Mouse (Mus musculus): ENCODE data around the gene Ghr.
A peak's percentile ranks its signal among the peaks of the same experiment; 100 is the strongest.

The Ghr gene

DNA sequence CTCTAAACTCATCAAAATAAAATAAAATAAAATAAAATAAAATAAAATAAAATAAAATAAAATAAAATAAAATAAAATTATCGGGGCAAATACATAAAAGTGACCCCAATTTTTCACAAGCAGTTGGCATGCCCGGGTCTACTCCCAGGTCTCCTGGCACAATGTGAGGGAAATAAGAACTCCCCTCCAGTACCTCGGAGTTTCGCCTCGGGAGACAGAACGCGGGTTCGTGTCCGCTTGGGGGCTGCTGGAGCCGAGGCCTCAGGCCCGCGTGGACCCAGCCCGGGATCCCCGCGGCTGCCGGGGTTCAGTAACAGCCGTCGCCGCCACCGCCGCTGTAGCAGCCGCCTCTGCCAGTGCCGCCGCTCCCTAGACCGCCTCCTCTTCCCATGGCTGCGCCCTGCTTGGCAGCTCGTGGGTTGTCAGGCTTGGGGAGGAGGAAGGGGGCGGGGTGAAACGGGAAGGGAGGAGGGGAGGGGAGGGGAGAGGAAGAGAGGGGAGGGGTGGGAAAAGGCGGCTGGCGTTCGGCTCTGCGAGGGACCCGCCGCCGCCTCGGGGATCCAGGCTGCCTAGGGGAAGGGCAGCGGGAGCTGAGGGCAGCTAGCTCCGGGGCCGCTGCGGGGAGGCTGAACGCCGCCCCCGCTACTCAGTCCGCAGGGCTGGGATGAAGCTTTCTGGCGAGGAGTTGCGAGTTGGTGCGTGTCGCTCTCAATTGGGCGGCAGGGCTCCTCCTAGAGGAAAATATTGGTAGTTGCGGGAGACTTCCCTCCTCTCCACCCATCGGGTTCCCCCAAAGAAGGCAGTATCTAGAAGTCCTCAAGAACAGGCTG is at the start of gene Ghr:
Gene Ghr (minus strand): TSS at position 686 of the 830 bp plus-strand sequence.
- ATAC-seq (ENCODE audit: insufficient number of reproducible peaks, low FRiP score, low TSS enrichment): peak; percentile 91

GRCm38 (mm10) chr15:3622746-3623145 is 39.5 kb upstream of the Ghr start:
- no peak for ATAC-seq (ENCODE audit: insufficient number of reproducible peaks, low FRiP score, low TSS enrichment)

DNA sequence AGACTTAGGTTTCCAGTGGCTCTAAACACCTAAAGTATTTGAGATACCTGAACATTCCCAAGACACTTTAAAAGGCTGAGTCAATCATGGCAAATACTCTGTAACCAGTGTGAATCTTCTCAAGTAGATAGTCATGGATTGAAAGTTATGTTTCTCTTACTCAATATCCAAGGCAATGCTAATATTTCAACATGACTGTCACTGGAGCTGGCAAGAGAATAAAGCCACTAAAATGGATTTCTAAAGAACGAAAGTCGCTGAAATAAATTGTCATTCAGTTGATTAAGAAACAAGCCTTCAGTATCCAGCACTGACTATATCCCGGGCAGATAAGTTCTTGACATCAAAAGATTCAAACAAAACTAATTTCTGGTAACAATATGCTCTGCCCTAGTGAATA is 37.1 kb upstream of the Ghr start:
- ATAC-seq (ENCODE audit: insufficient number of reproducible peaks, low FRiP score, low TSS enrichment): no peak

DNA sequence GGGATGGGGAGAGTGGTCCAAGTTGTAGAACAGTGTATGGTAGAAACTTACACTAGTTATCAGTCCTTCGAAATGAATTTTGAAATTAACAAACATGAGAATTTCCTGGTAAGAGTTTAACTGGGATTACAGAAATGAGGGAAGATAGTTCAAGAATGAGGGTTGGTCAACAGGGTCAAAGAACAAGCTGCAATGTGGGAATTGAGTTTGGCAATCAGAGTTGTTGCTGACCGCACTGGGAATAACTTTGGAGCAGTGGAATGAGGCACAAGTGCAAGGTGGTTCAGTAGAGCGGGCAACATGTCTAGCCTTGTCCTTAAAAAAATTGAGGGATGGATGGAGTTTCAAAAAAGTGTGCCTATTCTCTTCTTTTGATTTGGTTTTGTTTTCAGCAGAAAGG is 35.0 kb upstream of the Ghr start:
- no peak for ATAC-seq (ENCODE audit: insufficient number of reproducible peaks, low FRiP score, low TSS enrichment)

DNA sequence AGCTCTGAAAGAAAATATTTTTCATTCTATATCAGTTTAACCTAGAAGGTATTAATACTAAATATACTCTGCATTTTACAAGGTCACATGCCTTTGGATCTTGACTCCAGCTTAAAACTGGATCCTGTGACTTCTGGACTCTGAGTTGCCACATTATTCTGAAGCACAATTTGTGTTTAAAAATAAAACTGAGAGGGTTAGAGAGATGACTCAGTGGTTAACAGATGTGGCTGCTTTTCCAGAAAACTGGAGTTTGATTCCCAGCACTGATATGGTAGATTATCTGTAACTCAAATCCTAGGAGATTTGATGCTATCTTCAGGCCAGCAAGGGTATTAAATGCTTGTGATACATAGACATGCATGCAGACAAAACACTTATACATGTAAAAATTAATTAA is 28.7 kb upstream of the Ghr start:
- ATAC-seq (ENCODE audit: insufficient number of reproducible peaks, low FRiP score, low TSS enrichment): no peak

DNA sequence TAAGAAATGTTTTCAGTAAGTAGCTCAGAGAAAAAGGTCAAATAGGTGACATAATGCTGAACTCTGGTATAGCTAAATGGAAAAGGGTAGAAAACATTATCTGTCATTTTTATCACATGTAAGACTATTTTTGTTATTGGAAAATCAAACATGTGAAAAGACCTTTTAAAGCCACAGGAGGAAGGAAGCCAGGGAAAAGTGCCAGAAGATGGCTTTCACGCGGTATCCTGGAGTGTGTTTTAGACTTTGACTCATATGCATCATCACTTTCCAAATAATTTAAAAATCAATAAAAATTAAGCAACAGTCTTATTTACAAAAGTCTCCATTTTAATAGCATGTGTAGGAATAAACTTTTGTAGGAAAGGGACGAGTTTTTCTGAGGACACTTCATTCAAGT is 24.7 kb upstream of the Ghr start:
- no peak for ATAC-seq (ENCODE audit: insufficient number of reproducible peaks, low FRiP score, low TSS enrichment)

GRCm38 (mm10) chr15:3602098-3602486 is 18.8 kb upstream of the Ghr start:
- ATAC-seq (ENCODE audit: insufficient number of reproducible peaks, low FRiP score, low TSS enrichment): no peak

GRCm38 (mm10) chr15:3601422-3602097 is 18.3 kb upstream of the Ghr start:
- no peak for ATAC-seq (ENCODE audit: insufficient number of reproducible peaks, low FRiP score, low TSS enrichment)

DNA sequence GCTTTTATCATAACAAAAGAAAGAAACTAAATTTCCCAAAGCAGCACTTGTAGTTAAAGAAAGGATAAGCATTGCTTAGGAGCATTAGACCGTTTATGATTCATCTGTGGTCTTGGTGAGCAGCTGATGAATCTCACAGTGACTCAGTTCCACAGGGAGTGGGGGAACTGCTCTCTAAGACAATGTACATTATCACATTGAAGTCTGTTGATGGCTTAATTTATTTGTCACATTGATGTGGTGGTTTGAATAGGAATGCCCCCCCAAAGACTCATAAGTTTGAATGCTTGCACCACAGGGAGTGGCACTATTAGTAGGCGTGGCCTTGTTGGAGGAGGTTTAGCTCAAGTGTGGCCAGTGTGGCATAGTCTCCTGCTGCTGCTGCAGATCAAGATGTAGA is 4.6 kb upstream of the Ghr start:
- ATAC-seq (ENCODE audit: insufficient number of reproducible peaks, low FRiP score, low TSS enrichment): no peak

- ATAC-seq (ENCODE audit: insufficient number of reproducible peaks, low FRiP score, low TSS enrichment): no peak
Measured at GRCm38 (mm10) chr15:3584361-3584760, 1.1 kb upstream of the Ghr start.

GRCm38 (mm10) chr15:3581861-3582806 is 1.2 kb downstream of the Ghr start:
- ATAC-seq (ENCODE audit: insufficient number of reproducible peaks, low FRiP score, low TSS enrichment): 0 out of 2 replicates have a peak, but pooled peaks have one; percentile 5

DNA sequence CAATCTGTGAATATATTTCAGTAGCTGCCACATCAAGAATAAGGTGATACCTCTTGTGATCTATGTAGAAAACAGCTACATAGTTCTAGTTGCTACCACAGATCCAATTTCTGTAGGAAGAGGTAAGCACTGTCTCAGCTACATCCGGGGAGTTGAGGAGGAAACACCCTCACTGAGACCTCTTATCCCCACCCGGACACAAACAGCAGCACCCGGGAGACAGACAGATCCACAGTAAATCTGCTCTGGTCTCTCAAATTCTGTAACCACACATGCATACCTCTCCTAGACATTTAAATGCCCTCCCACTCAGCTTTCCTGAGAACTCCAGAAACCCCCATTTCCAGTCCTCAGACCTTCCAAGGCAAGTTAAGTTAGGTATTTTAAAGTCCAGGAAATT is 2.0 kb downstream of the Ghr start:
- no peak for ATAC-seq (ENCODE audit: insufficient number of reproducible peaks, low FRiP score, low TSS enrichment)

- no peak for ATAC-seq (ENCODE audit: insufficient number of reproducible peaks, low FRiP score, low TSS enrichment)
Measured at GRCm38 (mm10) chr15:3580216-3580615, 3.1 kb downstream of the Ghr start.

GRCm38 (mm10) chr15:3578286-3578980 is 4.9 kb downstream of the Ghr start:
- no peak for ATAC-seq (ENCODE audit: insufficient number of reproducible peaks, low FRiP score, low TSS enrichment)

DNA sequence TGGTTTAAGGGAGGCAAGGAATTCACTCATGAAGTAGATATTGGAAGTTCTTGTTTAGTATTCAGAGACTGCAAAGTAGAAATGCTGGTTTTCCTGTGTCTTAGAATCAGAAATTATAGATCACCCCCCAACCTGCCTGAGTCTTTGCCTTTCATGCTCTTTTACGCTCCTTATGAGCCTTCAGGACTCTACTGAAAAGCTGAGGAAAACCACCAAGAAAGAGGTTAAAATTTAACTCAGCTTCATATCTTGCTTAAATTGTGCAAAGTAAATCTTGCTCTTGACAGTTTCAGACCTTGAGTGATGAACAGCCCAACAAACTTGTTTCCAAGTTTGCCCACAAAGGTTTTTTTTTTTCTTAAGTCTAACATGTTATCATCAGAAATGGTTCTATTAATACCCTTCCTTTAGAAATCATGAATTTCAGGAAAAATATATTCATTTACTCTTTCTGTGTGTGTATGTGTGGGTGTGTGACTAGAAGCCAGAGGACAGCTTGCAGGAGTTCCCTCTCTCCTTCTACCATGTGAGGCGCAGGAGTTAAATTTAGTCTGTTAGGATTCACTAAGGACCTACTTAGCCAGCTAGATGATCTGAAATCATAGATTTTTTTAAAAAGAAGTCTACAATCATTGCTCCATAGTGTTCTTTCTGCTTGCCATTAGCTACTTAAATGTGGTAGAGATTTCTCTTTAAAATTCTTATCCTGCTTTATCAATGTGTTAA is 14.0 kb downstream of the Ghr start:
- no peak for ATAC-seq (ENCODE audit: insufficient number of reproducible peaks, low FRiP score, low TSS enrichment)

DNA sequence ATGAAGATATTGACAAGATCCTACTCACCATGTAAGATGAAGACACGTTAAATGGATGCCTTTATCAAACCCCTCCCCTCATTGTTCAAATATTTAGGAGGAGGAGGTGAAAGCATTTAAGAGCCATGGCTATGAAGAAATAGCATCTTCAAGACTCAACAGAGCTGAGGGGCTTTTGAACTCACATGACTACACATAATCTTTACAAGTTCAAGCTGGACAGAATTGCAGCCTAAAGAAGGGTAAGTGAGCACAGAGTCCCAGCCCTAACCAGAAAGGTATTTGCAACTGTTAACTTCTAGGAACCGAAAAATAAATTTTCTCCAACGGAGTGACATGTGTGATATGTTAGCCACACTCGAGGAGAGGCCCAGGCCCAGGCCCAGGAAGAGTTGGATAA is 18.7 kb downstream of the Ghr start:
- ATAC-seq (ENCODE audit: insufficient number of reproducible peaks, low FRiP score, low TSS enrichment): no peak

DNA sequence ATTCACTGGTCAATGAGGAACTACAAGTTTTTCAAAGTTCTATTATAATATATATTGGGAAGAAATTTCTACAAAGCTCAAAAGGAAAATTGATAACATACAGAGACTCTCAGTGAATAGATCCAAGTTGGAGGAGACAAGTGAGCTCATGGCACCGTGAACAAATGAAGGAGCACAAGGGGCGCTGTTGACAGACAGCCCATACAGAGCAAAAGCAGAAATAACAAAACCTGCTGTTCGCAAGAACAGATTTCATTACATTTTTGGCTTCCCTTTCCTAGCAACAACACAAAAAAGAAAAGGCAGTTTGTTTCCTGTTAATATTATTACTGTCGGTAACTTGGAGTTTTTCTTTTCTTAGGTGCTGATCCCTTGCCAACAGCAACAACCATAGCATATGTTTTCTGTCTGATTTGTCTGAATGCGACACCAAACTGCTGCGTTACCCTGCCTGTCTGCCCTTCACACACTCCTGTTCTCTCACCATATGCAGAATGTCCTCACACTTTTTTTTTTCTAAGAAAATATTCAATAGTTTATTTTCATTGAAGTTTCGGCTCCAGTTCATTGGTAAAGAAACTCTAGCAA is 19.3 kb downstream of the Ghr start:
- no peak for ATAC-seq (ENCODE audit: insufficient number of reproducible peaks, low FRiP score, low TSS enrichment)

DNA sequence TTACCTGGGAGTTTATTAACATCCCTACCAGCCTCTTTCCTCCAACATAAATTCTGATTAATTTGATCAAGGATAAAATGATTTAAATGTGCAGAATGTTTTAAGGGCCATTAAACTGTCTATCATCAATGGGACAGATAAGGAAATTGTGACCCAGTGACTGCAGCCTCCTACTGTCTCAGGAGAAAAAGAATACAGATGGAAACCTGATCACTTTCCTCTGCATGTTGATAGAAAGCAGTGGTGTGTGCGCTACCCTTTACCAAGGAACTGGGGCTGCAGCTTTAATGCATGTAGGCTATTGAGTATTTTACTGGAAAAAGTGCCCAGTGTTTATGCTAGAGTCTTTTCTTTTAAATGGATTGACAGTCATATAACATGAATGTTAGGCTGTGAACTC is 19.8 kb downstream of the Ghr start:
- ATAC-seq (ENCODE audit: insufficient number of reproducible peaks, low FRiP score, low TSS enrichment): no peak

DNA sequence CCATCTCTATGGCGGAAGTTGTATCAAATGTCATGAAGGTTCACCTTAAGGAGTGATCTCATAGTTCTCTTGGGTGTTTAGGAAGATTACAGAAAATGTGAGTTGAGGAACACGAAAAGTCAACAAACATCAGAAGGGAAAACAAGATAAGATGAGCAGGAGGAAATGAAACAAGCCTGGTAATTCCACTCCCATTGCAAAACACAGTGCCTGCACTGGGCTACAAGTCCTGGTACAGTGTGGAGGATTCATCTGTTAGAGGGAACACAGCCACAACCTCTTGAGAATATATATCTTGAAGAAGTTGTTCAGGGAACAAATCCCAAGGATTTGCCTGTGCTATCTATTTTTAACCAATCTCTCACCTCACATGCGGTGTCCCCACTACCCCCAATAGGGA is 24.8 kb downstream of the Ghr start:
- ATAC-seq (ENCODE audit: insufficient number of reproducible peaks, low FRiP score, low TSS enrichment): no peak

Data from cerebellum, adult (tissue).